Mouse (Mus musculus) megakaryocyte, embryonic 14.5 days (primary cell): Measurements from ENCODE around the gene Ank3. TPM values are rescaled to one million over a fixed set of nuclear protein-coding genes. Genes with fewer than 3 reads are reported as not detected.
A peak's percentile ranks its signal among the peaks of the same experiment; 100 is the strongest.

Experiments
- H3K27me3 ChIP-seq: replicated peaks from 2 replicates; pipeline ENCODE3; 2012; ENCODE audit warnings: inconsistent platforms
- H3K36me3 ChIP-seq: replicated peaks from 2 replicates; pipeline ENCODE3; 2012; ENCODE audit warnings: low read length, inconsistent platforms, mixed read lengths
- H3K4me1 ChIP-seq: 2 replicates; pipeline ENCODE4 v1.6.1; 2012; ENCODE audit warnings: inconsistent platforms
- H3K4me3 ChIP-seq: replicated peaks from 2 replicates; pipeline ENCODE3; 2012; ENCODE audit warnings: moderate library complexity, mild to moderate bottlenecking, inconsistent platforms
- H3K9me3 ChIP-seq: 2 replicates; pipeline ENCODE4 v1.6.1; 2012; ENCODE audit warnings: inconsistent platforms
- FLI1 ChIP-seq: IDR thresholded peaks from 2 replicates; pipeline ENCODE4 v1.6.1; 2012; ENCODE audit warnings: low read length, inconsistent platforms, mixed read lengths
- GATA1 ChIP-seq: IDR thresholded peaks from 3 replicates; pipeline ENCODE4 v1.6.1; 2012; ENCODE audit warnings: mixed read lengths, low read length, inconsistent platforms, borderline replicate concordance
- polyA plus RNA-seq: library from polyadenylated mRNA; stranded (reverse); fragments of >175 nt; gene quantifications from 2 replicates; pipeline ENCODE4 v1.2.3, GENCODE M21; 2012; ENCODE audit warnings: low replicate concordance; ENCODE audit not compliant: insufficient read depth

Ank3 gene
- polyA plus RNA-seq, 1 experiment = 4.4 TPM

DNA sequence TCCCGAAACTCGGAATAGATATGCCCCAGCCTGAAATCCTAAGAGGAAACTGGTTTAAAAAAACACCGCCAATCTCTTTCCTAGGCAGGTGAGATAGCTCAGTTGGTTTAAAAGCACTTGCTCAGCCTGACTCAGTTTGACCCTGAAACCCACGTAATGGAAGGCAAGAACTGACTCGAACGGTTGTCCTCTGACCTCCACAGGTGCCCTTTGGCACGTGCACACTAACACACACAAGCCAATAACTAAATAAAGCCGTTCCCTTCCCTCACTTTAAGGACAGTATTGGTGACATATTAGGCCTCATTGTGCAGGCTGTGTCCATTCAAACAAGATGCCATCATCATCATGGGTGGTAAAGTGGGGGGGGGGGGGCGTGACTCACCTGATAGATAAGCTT is 528.4 kb downstream of the Ank3 start:
- Histone ChIP-seq H3K4me3 (no peak overlapping the region), H3K27me3 (peaks cover 25% of the 10 kb centered on the region), H3K9me3 (peaks cover 11% of the 10 kb centered on the region), H3K4me1 (no peaks in the 10 kb centered on the region), H3K36me3 (no peaks in the 10 kb centered on the region)
- TF ChIP-seq FLI1 (no peak), GATA1 (no peak)

DNA sequence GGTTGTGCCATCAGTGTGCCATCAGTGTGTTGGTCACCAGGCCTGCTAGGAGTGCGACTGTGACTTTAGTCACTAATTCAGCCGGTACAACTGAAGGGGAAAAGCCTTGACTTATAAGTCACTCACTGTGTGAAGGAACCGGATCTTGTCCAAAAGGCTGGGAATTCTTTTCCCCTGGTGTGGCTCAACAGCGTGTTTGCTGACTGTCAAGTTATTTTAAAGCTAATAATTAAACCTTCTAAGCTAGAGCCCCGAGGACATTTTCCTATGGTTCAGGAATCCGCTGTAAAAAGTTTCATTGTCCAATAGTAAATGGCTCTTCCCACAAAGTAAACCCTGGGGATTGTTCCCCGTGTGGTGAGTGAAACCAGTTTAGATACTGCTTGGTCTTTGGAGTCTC is 529.8 kb downstream of the Ank3 start:
- no peaks in the 10 kb centered on the region for H3K4me1 ChIP-seq
- H3K36me3 ChIP-seq = no peaks in the 10 kb centered on the region
- peaks cover 25% of the 10 kb centered on the region for H3K27me3 ChIP-seq
- H3K4me3 ChIP-seq = no peak overlapping the region
- H3K9me3 ChIP-seq = peaks cover 16% of the 10 kb centered on the region
- TF ChIP-seq FLI1 (no peak), GATA1 (no peak)

DNA sequence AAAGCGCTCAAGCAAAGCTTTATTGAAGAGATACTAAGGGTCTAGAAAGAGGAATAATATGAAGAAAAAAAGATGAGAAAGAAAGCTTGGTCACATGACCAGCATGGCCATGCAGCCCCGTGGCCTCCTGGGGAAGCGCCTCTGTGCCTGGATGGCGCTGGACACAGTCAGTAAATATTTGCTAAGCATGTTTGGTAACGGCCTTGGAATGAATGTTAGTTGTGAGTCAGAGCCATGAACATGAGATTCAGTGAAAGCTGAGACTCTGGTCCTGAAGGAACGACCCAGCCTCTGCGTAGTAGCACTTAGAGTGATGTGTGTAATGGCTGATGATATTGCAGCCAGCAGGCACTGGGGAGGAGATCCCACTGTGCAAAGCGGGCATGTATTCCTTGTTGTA is 531.9 kb downstream of the Ank3 start:
- Histone ChIP-seq H3K36me3 (no peaks in the 10 kb centered on the region), H3K4me3 (peak overlapping the region; percentile 8), H3K4me1 (no peaks in the 10 kb centered on the region), H3K9me3 (peaks cover 25% of the 10 kb centered on the region), H3K27me3 (peaks cover 14% of the 10 kb centered on the region)
- TF ChIP-seq GATA1 (no peak), FLI1 (no peak)

DNA sequence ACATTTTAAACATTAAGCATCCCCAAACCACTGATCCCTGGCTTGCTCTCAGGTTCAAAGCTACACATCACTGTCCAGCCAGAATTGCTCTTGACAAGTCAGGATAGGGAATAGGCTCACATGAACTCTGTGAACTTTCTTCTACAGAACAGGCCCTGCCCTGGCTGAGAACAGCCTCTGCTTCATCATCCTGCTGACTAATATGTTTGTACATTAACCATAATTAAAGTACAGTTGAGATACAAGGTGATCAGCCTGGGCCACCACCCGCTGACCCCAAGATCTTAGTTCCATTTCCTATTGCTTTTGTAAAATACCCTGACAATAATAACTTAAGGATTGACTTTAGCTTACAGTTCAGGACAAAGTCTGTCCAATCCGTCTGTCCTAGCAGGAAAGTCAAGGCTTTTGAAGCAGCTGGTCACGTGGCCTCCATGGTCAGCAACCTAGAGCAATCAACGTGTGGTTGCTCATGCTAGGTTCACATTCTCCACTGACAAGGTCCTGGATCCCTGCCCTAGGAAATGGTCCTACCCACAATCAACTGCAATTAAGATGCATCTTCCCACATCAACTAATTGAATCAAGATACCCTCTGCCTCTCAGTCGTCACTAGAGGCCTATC is 538.0 kb downstream of the Ank3 start:
- TF ChIP-seq GATA1 (no peak), FLI1 (no peak)
- H3K4me1 ChIP-seq = no peaks in the 10 kb centered on the region
- no peaks in the 10 kb centered on the region for H3K27me3 ChIP-seq
- H3K4me3 ChIP-seq = no peak overlapping the region
- H3K36me3 ChIP-seq = no peaks in the 10 kb centered on the region
- H3K9me3 ChIP-seq = peaks cover 46% of the 10 kb centered on the region

DNA sequence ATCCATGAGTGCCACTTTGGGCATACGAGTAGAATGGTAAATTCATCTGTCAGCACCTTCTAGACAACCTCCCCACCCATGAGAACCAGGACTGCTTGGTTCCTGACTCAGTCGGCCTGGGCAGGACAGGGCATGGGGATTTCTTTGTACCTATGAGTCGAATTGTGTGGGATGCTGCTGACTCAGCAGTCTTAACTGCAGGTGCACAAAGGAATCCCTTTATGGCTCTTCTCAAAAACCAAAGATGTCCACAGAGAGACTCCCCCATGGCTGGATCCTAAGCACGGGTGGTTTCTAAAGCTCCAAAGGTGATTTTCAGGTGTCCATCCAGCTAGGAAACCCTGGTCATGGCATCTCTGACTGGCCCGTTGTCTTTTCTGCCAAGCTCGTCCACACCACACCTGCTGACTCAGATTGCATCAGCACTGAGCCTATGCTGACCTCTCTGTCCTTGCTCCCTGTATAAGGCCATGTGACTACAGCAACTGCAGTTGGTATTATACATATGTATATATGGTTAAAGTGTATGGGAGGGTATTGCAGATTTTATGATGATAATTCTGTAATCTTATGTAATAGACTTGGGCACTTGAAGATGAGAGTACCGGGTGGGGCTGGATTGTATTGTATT is 538.8 kb downstream of the Ank3 start:
- Histone ChIP-seq H3K9me3 (peaks cover 52% of the 10 kb centered on the region), H3K4me3 (no peak overlapping the region), H3K27me3 (no peaks in the 10 kb centered on the region), H3K36me3 (no peaks in the 10 kb centered on the region), H3K4me1 (no peaks in the 10 kb centered on the region)
- TF ChIP-seq FLI1 (no peak), GATA1 (no peak)

DNA sequence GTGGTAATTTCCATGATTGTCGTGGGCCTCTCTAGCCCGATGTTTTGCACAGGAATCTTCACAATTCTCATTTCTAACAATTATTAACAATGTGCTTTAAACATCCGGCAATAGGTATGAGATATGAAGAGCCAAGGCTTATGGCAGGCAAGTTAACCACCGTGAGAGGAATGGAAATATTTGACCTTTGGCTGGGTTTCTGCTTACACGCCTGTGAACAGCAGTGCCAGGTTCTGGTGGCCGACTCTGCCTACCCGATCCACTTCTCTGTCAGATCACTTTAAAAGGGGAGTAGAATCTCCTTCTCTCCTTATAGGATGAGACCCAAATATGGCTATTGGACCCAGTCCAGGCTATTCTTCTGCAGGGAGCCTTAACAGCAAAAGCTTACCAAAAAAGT is 540.6 kb downstream of the Ank3 start:
- Histone ChIP-seq H3K4me3 (no peak overlapping the region), H3K9me3 (peaks cover 49% of the 10 kb centered on the region)
- TF ChIP-seq FLI1 (no peak), GATA1 (no peak)

DNA sequence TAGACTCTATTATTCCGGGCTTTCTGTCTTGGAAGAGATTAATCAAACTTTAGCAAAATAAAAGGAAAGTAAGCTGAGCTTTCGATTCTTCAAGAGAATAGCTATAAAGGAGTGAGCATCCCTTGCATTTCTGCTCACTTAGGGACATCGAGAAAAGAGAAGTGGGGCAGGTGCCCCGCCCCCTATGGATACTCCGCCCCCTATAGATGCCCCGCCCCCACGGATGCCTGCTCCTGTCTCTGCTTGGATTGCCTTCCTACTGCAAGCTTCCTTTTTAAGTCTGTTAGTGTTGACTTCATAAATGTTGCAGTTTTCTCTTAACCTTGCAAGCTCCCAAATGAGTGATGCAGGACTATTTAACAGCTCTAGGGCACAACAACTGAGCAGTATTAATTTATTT is 541.4 kb downstream of the Ank3 start:
- Histone ChIP-seq H3K36me3 (no peaks in the 10 kb centered on the region), H3K4me3 (no peak overlapping the region), H3K27me3 (no peaks in the 10 kb centered on the region), H3K4me1 (no peaks in the 10 kb centered on the region), H3K9me3 (peaks cover 49% of the 10 kb centered on the region)
- TF ChIP-seq FLI1 (no peak), GATA1 (no peak)

More for the DNA sequence above, 540.6 kb downstream of the Ank3 start:
- H3K36me3 ChIP-seq = no peaks in the 10 kb centered on the region
- H3K27me3 ChIP-seq = no peaks in the 10 kb centered on the region
- no peaks in the 10 kb centered on the region for H3K4me1 ChIP-seq

DNA sequence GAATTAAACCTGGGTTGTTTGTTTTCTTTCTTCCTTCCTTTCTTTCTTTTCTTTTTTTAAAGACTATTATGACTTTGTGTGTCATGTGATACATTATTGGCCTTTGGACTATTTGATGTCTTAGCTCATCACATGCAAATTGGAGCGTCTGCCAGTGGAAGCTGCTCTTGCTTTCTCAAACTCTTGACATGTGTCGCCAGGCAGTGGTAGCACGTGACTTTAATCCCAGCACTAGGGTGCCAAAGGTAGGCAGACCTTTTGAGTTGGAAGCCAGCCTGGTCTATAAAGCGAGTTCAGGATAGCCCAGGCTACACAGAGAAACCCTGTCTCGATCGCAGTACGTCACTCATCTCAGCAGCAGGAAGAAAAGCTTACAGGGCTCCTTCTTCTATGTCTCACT is 542.4 kb downstream of the Ank3 start:
- H3K27me3 ChIP-seq = no peaks in the 10 kb centered on the region
- H3K36me3 ChIP-seq = no peaks in the 10 kb centered on the region
- H3K9me3 ChIP-seq = peaks cover 47% of the 10 kb centered on the region
- no peak overlapping the region for H3K4me3 ChIP-seq
- H3K4me1 ChIP-seq = no peaks in the 10 kb centered on the region
- TF ChIP-seq GATA1 (no peak), FLI1 (no peak)

DNA sequence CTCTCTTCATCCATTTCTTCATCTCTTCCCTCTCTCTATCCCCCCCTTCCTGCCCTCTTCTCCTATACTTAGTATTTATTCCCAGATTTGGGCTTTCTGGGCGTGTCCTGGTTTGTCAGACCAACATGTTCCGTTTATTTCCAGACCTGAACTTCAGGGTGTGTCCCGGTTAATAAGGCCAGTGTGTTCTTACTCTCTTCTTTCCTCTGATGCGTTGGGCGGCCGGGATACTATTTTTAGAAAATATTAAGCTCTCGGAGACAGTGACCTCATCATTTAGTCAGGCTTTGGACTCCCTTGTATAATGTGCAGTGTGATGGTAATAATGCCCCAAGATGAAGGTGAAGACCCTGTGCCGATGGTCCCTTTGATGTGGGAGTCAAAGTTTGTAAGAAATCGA is 546.3 kb downstream of the Ank3 start:
- Histone ChIP-seq H3K4me1 (no peaks in the 10 kb centered on the region), H3K9me3 (peaks cover 28% of the 10 kb centered on the region), H3K27me3 (no peaks in the 10 kb centered on the region), H3K4me3 (no peak overlapping the region), H3K36me3 (no peaks in the 10 kb centered on the region)
- no peak for TF ChIP-seq GATA1
- TF ChIP-seq FLI1 = no peak

DNA sequence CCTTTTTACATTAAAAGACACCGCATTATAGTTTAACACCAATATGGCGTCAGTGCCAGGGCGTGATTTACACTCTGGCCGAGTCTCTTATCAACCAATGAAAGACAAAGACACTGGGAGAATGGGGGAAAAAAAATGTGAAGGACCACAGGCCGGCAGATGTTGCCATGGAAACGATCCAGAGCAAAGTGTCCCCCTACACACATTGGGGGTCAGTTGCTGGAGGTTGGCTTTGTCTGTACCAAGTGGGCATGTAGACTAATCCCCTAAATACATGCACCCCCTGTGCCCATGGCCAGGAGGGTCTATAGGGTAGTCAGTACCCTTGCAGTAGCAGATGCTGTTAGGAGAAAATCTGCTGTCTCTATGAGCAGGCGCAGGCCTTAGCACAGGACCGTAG is 547.3 kb downstream of the Ank3 start:
- Histone ChIP-seq H3K36me3 (no peaks in the 10 kb centered on the region), H3K4me3 (no peak overlapping the region), H3K4me1 (no peaks in the 10 kb centered on the region), H3K9me3 (peaks cover 28% of the 10 kb centered on the region), H3K27me3 (no peaks in the 10 kb centered on the region)
- TF ChIP-seq GATA1 = no peak
